Mouse (Mus musculus) megakaryocyte, adult 5-6 weeks (primary cell): Measurements from ENCODE around the gene Mgst2. TPM values are rescaled to one million over a fixed set of nuclear protein-coding genes. Genes with fewer than 3 reads are reported as not detected.

Source experiments
- ATAC-seq: 2 replicates; pipeline ENCODE4 v1.8.0; 2016; ENCODE audit warnings: mild to moderate bottlenecking, inconsistent platforms; ENCODE audit not compliant: poor library complexity, severe bottlenecking
- total RNA-seq, 2 experiments: library from RNA; stranded (forward) in 1 of 2; stranded (reverse) in 1 of 2; fragments of 153-499, 151-499 nt in 1 of 2; fragments of 221-1000, 200-1000 nt in 1 of 2; gene quantifications; 2 replicates each; pipeline versions ENCODE4 v1.2.3 to v1.2.4; 2015 to 2017

Mgst2 gene
- total RNA-seq, 2 experiments from 2014 or later = 38.3 to 66.9 TPM

GRCm38 (mm10) chr3:51652701-51653100 is 7.5 kb upstream of the Mgst2 start:
- peak; percentile 58 for ATAC-seq

- peak; percentile 70 for ATAC-seq
Observed at GRCm38 (mm10) chr3:51654303-51655055, 5.7 kb upstream of the Mgst2 start.

GRCm38 (mm10) chr3:51659415-51659814 is 745 bp upstream of the Mgst2 start:
- no peak for ATAC-seq

- 0 out of 2 replicates have a peak, but pooled peaks have one; percentile 11 for ATAC-seq
Observed at GRCm38 (mm10) chr3:51660821-51661276, 689 bp downstream of the Mgst2 start.

- ATAC-seq = no peak
Observed at GRCm38 (mm10) chr3:51661376-51661775, 1.2 kb downstream of the Mgst2 start.

- 0 out of 2 replicates have a peak, but pooled peaks have one; percentile 10 for ATAC-seq
Observed at GRCm38 (mm10) chr3:51661880-51662550, 1.9 kb downstream of the Mgst2 start.

GRCm38 (mm10) chr3:51662557-51662956 is 2.4 kb downstream of the Mgst2 start:
- peak; percentile 74 for ATAC-seq

GRCm38 (mm10) chr3:51668607-51669006 is 8.4 kb downstream of the Mgst2 start:
- no peak for ATAC-seq

GRCm38 (mm10) chr3:51670414-51671070 is 10.4 kb downstream of the Mgst2 start:
- ATAC-seq = 0 out of 2 replicates have a peak, but pooled peaks have one; percentile 17

GRCm38 (mm10) chr3:51671071-51671469 is 10.9 kb downstream of the Mgst2 start:
- ATAC-seq = no peak

GRCm38 (mm10) chr3:51672631-51673030 is 12.5 kb downstream of the Mgst2 start:
- ATAC-seq = no peak

GRCm38 (mm10) chr3:51673408-51674086 is 13.4 kb downstream of the Mgst2 start:
- peak; percentile 66 for ATAC-seq

- ATAC-seq = no peak
Observed at GRCm38 (mm10) chr3:51674963-51675362, 14.8 kb downstream of the Mgst2 start.

- no peak for ATAC-seq
Observed at GRCm38 (mm10) chr3:51685539-51685938, 25.4 kb downstream of the Mgst2 start.

- no peak for ATAC-seq
Observed at GRCm38 (mm10) chr3:51686316-51686715, 26.2 kb downstream of the Mgst2 start.

GRCm38 (mm10) chr3:51686791-51687190 is 26.6 kb downstream of the Mgst2 start:
- ATAC-seq = no peak

GRCm38 (mm10) chr3:51688725-51689124 is 28.6 kb downstream of the Mgst2 start:
- no peak for ATAC-seq

- ATAC-seq = no peak
Observed at GRCm38 (mm10) chr3:51693196-51693595, 33.0 kb downstream of the Mgst2 start.

GRCm38 (mm10) chr3:51694576-51694975 is 34.4 kb downstream of the Mgst2 start:
- ATAC-seq = no peak

GRCm38 (mm10) chr3:51695713-51696112 is 35.6 kb downstream of the Mgst2 start:
- no peak for ATAC-seq

GRCm38 (mm10) chr3:51697931-51698330 is 37.8 kb downstream of the Mgst2 start:
- ATAC-seq = peak; percentile 31
